Mouse (Mus musculus) liver, adult 2 months (tissue): ENCODE measurements around the gene Ezh1.

Source experiments
- CTCF ChIP-seq: fragments of 200-500 bp; IDR thresholded peaks from 2 replicates; pipeline ENCODE4 v1.5.1; 2011; ENCODE audit warnings: low read depth, low read length, control low read depth
- POLR2A ChIP-seq: fragments of 200-500 bp; IDR thresholded peaks from 2 replicates; pipeline ENCODE4 v1.6.1; 2011; ENCODE audit warnings: low read length, control low read depth; ENCODE audit not compliant: insufficient read depth; ENCODE audit errors: extremely low read depth

DNA sequence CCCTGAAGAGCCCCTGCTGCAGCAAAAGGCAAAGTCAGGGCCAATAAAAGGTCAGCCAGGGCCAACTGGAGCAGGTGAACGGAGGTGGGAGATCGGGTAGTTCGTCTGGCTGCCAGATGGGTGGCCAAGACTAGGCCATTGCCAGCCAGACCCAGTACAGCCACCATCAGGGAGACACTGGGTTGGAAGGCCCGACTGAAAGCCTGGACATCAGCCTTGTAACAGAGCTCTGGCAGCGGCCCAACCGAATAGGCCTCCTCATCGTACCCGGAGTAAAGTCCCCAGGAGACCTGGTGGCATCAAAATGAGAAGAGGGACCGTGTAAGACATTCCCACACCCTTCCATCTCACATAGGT, 51.9 kb downstream of the Ezh1 start:
- no peak for TF ChIP-seq CTCF
- no peak for TF ChIP-seq POLR2A
